Mouse (Mus musculus): ENCODE data around the gene Ccser2. TPM values are rescaled to one million over a fixed set of nuclear protein-coding genes. Genes with fewer than 3 reads are reported as not detected.
"Not testable (repeated sequence)": the region's sequence is repeated elsewhere in the genome, so short reads cannot be mapped to it uniquely, and the experiment has no call there.

Ccser2 gene
- polyA plus RNA-seq (2015; fragmentation: Nextera tagmentation; extraction: Ambion mirVana), result 84.1 and 85.5 TPM in 2 replicates

DNA sequence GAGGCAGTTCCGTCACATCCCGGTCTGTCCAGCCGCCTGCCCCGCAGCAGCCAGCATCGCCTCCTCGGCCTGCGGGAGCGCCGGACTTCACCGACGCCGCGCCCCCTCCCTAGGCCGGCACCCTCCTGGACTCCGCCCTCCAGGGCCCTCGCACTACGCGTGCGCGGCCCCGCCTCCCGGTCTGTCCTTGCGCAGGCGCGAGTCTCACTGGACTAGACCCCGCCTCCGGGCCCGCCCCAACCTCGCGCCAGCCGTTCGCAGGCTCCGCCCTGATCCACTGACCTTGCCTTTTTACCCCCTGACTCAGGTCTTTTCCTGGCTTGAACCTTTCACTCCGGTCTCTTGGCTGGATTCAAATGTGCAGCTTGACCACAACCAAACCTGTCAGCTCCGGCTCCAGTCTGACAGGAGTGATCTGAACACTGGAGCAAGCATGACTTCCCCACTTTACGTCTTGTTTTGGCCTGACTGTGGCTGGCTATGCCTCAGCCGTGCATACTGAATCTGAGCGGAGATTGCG, at the start of gene Ccser2:
Gene Ccser2 (minus strand): TSS at position 150 of the 520 bp plus-strand sequence.
- WGBS, result 2% methylated on average over 39 of the region's 39 CpGs
- no peaks in the 10 kb centered on the region for H3K9me3 ChIP-seq
- peak within 1 kb of the TSS; percentile 61 for H3K4me2 ChIP-seq
- H3K27me3 ChIP-seq, result no peaks in the 10 kb centered on the region
- H3K4me1 ChIP-seq (replicated peaks), result peaks cover 36% of the 10 kb centered on the region
- peak; percentile 100 for ATAC-seq (ENCODE audit: low FRiP score)
- H3K4me3 ChIP-seq, result peak within 1 kb of the TSS; percentile 92
- peak within 1 kb of the TSS; percentile 94 for H3K27ac ChIP-seq
- no peaks in the 10 kb centered on the region for H3K36me3 ChIP-seq
- H3K9ac ChIP-seq, result peak within 1 kb of the TSS; percentile 94

DNA sequence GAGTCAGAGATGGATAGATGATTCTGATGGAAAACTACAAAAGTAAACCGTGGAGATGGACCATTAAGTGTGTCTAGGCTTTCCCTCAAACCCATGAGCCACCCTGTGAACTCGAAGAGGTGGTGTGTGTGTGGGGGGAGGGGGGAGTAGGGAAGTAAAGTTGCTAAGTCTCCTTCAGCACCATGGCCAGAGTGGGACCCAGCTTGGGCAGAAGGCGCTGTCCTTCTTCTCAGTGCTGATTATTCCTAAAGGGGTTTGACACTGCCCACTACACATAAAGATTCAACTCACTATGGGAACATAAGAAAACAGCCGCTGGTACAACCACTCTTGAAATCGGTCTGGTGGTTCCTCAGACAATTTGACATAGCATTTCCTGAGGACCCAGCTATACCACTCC, 47.3 kb upstream of the Ccser2 start:
- Histone ChIP-seq H3K4me3 (no peak overlapping the region), H3K9me3 (0 out of 2 replicates have a peak, but pooled peaks cover 5% of the 10 kb centered on the region), H3K9ac (no peak overlapping the region), H3K36me3 (no peaks in the 10 kb centered on the region), H3K4me2 (no peak overlapping the region), H3K27ac (no peak overlapping the region), H3K27me3 (no peaks in the 10 kb centered on the region), H3K4me1 (replicated peaks) (peaks cover 7% of the 10 kb centered on the region)
- WGBS, result 36% methylated on average over 5 of the region's 5 CpGs
- ATAC-seq (ENCODE audit: low FRiP score), result no peak

GRCm38 (mm10) chr14:37013644-37014043, 45.1 kb upstream of the Ccser2 start:
- Histone ChIP-seq H3K4me1 (replicated peaks) (peaks cover 7% of the 10 kb centered on the region), H3K27me3 (no peaks in the 10 kb centered on the region), H3K27ac (no peak overlapping the region), H3K36me3 (no peaks in the 10 kb centered on the region), H3K4me3 (no peak overlapping the region), H3K9ac (no peak overlapping the region), H3K9me3 (0 out of 2 replicates have a peak, but pooled peaks cover 5% of the 10 kb centered on the region), H3K4me2 (no peak overlapping the region)
- WGBS, result 44% methylated on average over 3 of the region's 3 CpGs
- ATAC-seq (ENCODE audit: low FRiP score), result peak; percentile 43; the same call in 1 of the 2 replicates

DNA sequence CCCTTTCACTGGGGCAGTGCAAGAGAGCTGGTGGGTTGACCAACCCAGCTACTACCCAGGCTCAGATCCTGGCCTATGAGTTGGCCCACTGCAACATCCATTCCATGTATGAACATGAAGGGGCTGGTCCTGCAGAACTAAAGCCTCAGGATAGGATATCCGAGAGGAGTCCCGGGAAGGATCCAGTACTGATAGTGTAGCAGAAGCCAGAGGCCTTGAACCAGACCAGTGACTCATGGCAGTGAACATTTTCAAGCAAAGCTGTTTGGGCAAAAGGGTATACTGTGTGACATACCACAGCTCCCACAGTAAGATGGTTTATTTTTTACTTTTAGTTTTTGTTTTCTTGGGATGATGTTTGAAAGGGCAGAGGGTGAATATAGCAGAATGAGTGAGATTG, 41.1 kb upstream of the Ccser2 start:
- Histone ChIP-seq H3K27ac (no peak overlapping the region), H3K4me2 (no peak overlapping the region), H3K9me3 (no peaks in the 10 kb centered on the region), H3K27me3 (no peaks in the 10 kb centered on the region), H3K4me1 (replicated peaks) (peaks cover 16% of the 10 kb centered on the region), H3K36me3 (no peaks in the 10 kb centered on the region), H3K4me3 (no peak overlapping the region), H3K9ac (no peak overlapping the region)
- ATAC-seq (ENCODE audit: low FRiP score), result no peak
- WGBS, result 94% methylated on average over 2 of the region's 2 CpGs

DNA sequence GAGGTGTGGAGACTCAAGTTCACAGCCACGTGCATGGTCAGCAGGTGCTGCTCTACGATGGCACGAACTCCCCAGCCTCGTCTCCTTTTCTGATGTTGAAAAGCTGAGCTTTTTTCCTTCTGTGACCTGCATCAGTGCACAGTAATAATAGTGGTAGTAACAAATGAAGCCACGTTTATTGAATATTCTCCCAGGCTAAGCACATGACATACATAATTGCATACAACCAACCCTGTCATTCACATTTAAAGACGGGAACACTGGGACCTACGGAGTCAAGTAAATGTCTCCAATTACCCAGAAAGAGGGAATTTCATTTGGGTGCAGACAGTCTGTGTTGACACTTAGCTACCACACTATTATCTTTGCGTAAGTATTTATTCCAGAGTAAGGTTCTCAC, 37.9 kb upstream of the Ccser2 start:
- Histone ChIP-seq H3K27me3 (no peaks in the 10 kb centered on the region), H3K36me3 (no peaks in the 10 kb centered on the region), H3K9ac (0 out of 2 replicates have a peak overlapping the region, but pooled peaks have one; percentile 8), H3K4me2 (no peak overlapping the region), H3K4me3 (no peak overlapping the region), H3K27ac (no peak overlapping the region), H3K4me1 (replicated peaks) (peaks cover 9% of the 10 kb centered on the region), H3K9me3 (no peaks in the 10 kb centered on the region)
- ATAC-seq (ENCODE audit: low FRiP score), result no peak
- WGBS, result 71% methylated on average over 8 of the region's 8 CpGs

GRCm38 (mm10) chr14:37005865-37006264, 37.3 kb upstream of the Ccser2 start:
- Histone ChIP-seq H3K36me3 (no peaks in the 10 kb centered on the region), H3K9ac (no peak overlapping the region), H3K4me3 (no peak overlapping the region), H3K27ac (no peak overlapping the region), H3K27me3 (no peaks in the 10 kb centered on the region), H3K9me3 (no peaks in the 10 kb centered on the region), H3K4me1 (replicated peaks) (peaks cover 9% of the 10 kb centered on the region), H3K4me2 (no peak overlapping the region)
- WGBS, result 21% methylated on average over 3 of the region's 3 CpGs
- ATAC-seq (ENCODE audit: low FRiP score), result no peak

- Histone ChIP-seq H3K4me3 (no peak overlapping the region), H3K9ac (no peak overlapping the region), H3K4me1 (replicated peaks) (peaks cover 9% of the 10 kb centered on the region), H3K4me2 (no peak overlapping the region), H3K27ac (no peak overlapping the region), H3K9me3 (no peaks in the 10 kb centered on the region), H3K36me3 (no peaks in the 10 kb centered on the region), H3K27me3 (no peaks in the 10 kb centered on the region)
- 77% methylated on average over 8 of the region's 8 CpGs for WGBS
- ATAC-seq (ENCODE audit: low FRiP score), result no peak
Measured at GRCm38 (mm10) chr14:37003431-37004095, 35.0 kb upstream of the Ccser2 start.

GRCm38 (mm10) chr14:37002852-37003251, 34.3 kb upstream of the Ccser2 start:
- Histone ChIP-seq H3K4me2 (no peak overlapping the region), H3K27me3 (no peaks in the 10 kb centered on the region)

DNA sequence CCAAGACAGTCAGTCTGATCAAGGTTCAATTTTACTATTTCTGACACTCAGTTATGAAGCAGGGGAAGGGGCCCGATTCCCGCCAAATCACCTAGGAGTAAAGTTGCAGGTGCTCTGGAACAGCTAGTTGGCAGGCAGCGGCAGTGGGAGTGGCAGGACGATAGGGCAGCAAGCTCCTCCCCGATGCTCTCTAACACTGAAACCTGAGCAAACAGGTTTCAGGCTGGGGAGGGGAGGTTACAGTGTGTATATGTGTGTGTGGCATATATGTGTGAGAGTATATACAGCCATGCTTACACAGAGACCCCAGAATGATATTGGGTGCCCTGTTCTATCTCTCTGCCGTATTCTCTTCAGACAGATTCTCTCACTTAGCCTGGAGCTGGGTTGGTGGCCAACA, 32.2 kb upstream of the Ccser2 start:
- not testable (repeated sequence) for H3K4me1 ChIP-seq (replicated peaks); H3K4me2 ChIP-seq; H3K9me3 ChIP-seq; H3K4me3 ChIP-seq; ATAC-seq (ENCODE audit: low FRiP score); H3K27me3 ChIP-seq; H3K9ac ChIP-seq; H3K36me3 ChIP-seq; H3K27ac ChIP-seq
- WGBS, result 91% methylated on average over 6 of the region's 6 CpGs

More at GRCm38 (mm10) chr14:37002852-37003251, 34.3 kb upstream of the Ccser2 start:
- Histone ChIP-seq H3K36me3 (no peaks in the 10 kb centered on the region), H3K4me1 (replicated peaks) (peaks cover 9% of the 10 kb centered on the region), H3K4me3 (no peak overlapping the region), H3K9me3 (no peaks in the 10 kb centered on the region), H3K27ac (no peak overlapping the region), H3K9ac (no peak overlapping the region)
- 49% methylated on average over 2 of the region's 2 CpGs for WGBS
- ATAC-seq (ENCODE audit: low FRiP score), result no peak

- H3K4me2 ChIP-seq, result no peak overlapping the region
- H3K9me3 ChIP-seq, result no peaks in the 10 kb centered on the region
- no peak overlapping the region for H3K9ac ChIP-seq
- H3K4me3 ChIP-seq, result no peak overlapping the region
- ATAC-seq (ENCODE audit: low FRiP score), result no peak
- H3K27me3 ChIP-seq, result no peaks in the 10 kb centered on the region
- H3K36me3 ChIP-seq, result no peaks in the 10 kb centered on the region
- H3K27ac ChIP-seq, result no peak overlapping the region
- H3K4me1 ChIP-seq (replicated peaks), result no peaks in the 10 kb centered on the region
Measured at GRCm38 (mm10) chr14:36989784-36990183, 21.2 kb upstream of the Ccser2 start.

DNA sequence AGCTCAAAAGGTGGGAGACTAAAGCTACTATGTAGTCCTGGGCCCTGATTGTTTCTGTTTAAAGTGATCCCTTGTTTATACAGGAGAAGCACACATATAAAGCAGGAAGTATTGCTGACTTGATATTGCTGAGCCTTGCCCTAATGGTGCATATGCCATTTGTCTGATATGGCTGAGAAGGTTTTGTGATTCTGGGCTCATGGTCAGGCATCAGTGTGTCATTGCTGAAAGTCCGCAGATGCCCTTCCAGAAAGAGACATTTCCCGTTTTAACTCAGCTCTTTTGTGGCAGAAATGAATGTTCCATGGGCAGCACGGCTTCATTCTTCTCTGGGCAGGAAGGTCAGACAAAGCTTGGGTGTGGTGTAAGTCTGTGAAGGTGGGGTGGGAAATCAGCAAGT, 17.1 kb upstream of the Ccser2 start:
- Histone ChIP-seq H3K9me3 (no peaks in the 10 kb centered on the region), H3K27ac (no peak overlapping the region), H3K4me2 (no peak overlapping the region), H3K27me3 (no peaks in the 10 kb centered on the region), H3K9ac (no peak overlapping the region), H3K4me1 (replicated peaks) (no peaks in the 10 kb centered on the region), H3K4me3 (no peak overlapping the region), H3K36me3 (no peaks in the 10 kb centered on the region)
- 89% methylated on average over 3 of the region's 3 CpGs for WGBS
- no peak for ATAC-seq (ENCODE audit: low FRiP score)

- Histone ChIP-seq H3K9ac (no peak overlapping the region), H3K4me1 (replicated peaks) (no peaks in the 10 kb centered on the region), H3K9me3 (no peaks in the 10 kb centered on the region), H3K4me3 (no peak overlapping the region), H3K4me2 (no peak overlapping the region), H3K36me3 (no peaks in the 10 kb centered on the region), H3K27ac (no peak overlapping the region), H3K27me3 (no peaks in the 10 kb centered on the region)
- ATAC-seq (ENCODE audit: low FRiP score), result no peak
- WGBS, result 88% methylated on average over 3 of the region's 3 CpGs
Measured at GRCm38 (mm10) chr14:36975019-36975418, 6.4 kb upstream of the Ccser2 start.

DNA sequence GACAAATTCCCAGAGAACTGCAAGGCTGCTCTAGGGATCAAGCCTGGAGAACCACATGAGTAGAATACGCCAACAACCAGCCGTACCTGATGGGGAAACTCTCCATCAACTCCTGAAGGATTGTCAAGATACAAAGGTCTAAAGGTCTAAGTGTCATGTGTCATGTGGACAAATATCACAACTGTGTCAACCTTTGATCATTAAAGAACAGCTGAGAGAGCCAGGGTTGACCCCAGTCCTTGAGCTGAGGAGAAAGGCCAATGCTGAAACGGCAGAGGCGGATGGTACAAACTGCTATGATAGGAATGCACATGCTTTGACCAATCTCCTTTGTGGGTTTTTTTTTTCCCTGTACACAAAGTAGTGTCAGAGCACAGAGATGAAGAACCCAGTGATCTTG, 2.6 kb upstream of the Ccser2 start:
- no peak overlapping the region for H3K27ac ChIP-seq
- no peak overlapping the region for H3K4me2 ChIP-seq
- H3K4me1 ChIP-seq (replicated peaks), result peaks cover 21% of the 10 kb centered on the region
- H3K9me3 ChIP-seq, result no peaks in the 10 kb centered on the region
- no peaks in the 10 kb centered on the region for H3K36me3 ChIP-seq
- no peak overlapping the region for H3K4me3 ChIP-seq
- 92% methylated on average over 4 of the region's 4 CpGs for WGBS
- no peaks in the 10 kb centered on the region for H3K27me3 ChIP-seq
- ATAC-seq (ENCODE audit: low FRiP score), result no peak
- no peak overlapping the region for H3K9ac ChIP-seq
